Mouse (Mus musculus): ENCODE measurements around the gene Smarca2.

- TF ChIP-seq CTCF (IDR thresholded peaks at IDR 0.05; ENCODE audit: extremely low read depth, insufficient read depth, low read length) (no peak), POLR2A (IDR thresholded peaks at IDR 0.05; ENCODE audit: extremely low read depth, insufficient read depth, low read length) (no peak)
Observed at GRCm38 (mm10) chr19:26796006-26796405, 191.2 kb downstream of the Smarca2 start.

All from cortical plate, adult 2 months (tissue).